Mouse (Mus musculus) cerebellum, adult 2 months (tissue): ENCODE data around the gene Hdgf.

Experiments used
- CTCF ChIP-seq: fragments of 200-500 bp; IDR thresholded peaks from 2 replicates; pipeline ENCODE4 v1.5.1; 2011; ENCODE audit warnings: low read depth, mild to moderate bottlenecking, control low read depth, low read length, moderate library complexity, borderline replicate concordance; ENCODE audit not compliant: insufficient read depth
- POLR2A ChIP-seq: fragments of 200-500 bp; IDR thresholded peaks from 2 replicates; pipeline ENCODE4 v1.6.1; 2011; ENCODE audit warnings: low read length, control low read depth, borderline replicate concordance; ENCODE audit not compliant: insufficient read depth

GRCm38 (mm10) chr3:87947056-87947810 is 41.1 kb downstream of the Hdgf start:
- TF ChIP-seq CTCF (no peak), POLR2A (no peak)
